Mouse (Mus musculus): ENCODE measurements at regions not wholly inside any gene's neighbourhood (a gene's known extent, or its start where the extent isn't known, plus 50 kb on each side); places are given as distances from the start of the nearest gene placed in this dataset.

GRCm38 (mm10) chr8:104036580-104037477 is 64.6 kb upstream of the Cdh5 start:
- no peak for TF ChIP-seq CTCF (IDR thresholded peaks at IDR 0.05; ENCODE audit: control insufficient read depth, insufficient read depth, insufficient replicate concordance, low read depth, low read length)
- TF ChIP-seq POLR2A (IDR thresholded peaks at IDR 0.05; ENCODE audit: control insufficient read depth, low read depth, low read length), result no peak

Measured in testis, adult 2 months (tissue).